Mouse (Mus musculus) lung, adult 18-20 months (tissue): Measurements from ENCODE around the gene Vps13d.
A peak's percentile ranks its signal among the peaks of the same experiment; 100 is the strongest.

ENCODE experiments used
- DNase-seq, 2 experiments: peaks; one replicate each; pipeline ENCODE4 v3.0.0; 2022; ENCODE audit warnings: mixed read lengths in 2 of 2

Vps13d gene

GRCm38 (mm10) chr4:144998808-144999571, 195.8 kb downstream of the Vps13d start:
- no peak for DNase-seq

DNA sequence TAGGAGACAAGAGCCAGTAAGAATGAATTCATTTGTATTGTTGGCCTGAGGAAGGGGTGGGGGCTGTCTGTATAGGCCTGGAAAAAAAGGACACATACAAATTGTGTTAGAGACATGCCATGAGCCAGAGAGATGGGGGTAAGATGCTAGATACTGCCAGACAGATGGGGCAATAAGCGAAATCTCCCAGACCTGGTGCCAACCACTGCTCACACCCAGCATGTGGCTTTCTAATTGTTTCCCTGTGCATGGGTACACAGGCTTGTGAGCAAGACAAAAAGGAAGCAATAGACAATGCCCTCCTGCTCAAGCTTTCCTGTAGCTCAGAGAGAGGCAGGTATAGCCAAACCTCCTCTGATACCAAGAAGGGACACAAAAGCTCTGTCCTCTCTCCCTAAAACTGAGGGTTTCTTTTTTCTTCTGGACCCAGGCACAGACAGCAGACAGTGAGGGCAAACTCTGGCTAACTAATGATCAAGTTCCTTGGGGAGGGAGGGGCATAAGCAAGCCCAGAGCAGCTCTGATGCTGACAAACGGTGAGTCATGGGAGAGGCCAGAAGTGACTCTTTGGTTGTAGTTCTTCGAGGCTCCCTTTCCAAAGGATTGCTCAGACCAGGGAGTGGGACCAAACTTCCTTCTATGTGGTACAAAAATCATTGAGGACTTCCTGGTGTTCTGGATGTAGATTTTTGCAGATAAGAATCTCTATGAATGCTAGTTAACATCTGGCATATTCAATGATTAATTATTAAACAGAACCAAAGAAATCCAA, 196.7 kb downstream of the Vps13d start:
- DNase-seq, result peak; percentile 54 to 75

DNA sequence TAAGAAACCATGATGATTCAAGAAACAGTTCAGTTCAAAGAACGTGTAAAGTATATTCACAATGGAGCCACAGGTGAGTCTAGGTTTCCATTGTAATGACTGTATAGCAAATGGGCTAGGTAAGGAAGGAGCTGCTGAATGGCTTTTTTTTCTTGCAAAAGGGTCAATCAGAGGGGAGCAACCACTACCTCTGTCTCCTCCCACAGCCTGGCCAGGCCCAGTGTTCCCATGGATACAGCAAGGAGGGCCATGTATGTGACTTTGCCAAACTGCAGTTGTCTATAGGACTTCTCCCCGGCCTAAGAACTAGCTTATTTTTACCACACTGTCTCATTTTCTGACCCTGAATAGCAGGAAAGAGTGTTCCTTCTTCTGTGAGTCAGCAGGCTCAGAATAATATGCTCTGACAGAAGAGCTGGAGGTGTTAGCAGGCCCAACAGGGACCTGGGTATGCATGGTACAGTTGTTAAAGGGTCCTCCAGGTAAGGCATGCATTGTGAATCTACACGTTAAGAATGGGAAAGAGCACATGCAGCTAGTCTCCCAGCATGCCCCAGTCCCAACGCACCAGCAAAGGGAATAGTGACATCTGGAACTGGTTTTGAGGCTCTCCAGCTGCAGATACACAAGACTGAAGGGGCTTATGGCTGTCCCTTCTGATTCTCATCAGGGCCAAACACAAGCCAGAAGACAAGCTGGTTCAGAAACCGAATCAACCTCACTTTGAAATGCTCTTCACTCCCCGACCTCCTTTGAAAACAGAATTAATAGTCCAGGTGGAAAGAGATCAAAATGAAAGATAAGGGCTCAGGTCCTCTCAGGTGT, 197.6 kb downstream of the Vps13d start:
- no peak for DNase-seq

DNA sequence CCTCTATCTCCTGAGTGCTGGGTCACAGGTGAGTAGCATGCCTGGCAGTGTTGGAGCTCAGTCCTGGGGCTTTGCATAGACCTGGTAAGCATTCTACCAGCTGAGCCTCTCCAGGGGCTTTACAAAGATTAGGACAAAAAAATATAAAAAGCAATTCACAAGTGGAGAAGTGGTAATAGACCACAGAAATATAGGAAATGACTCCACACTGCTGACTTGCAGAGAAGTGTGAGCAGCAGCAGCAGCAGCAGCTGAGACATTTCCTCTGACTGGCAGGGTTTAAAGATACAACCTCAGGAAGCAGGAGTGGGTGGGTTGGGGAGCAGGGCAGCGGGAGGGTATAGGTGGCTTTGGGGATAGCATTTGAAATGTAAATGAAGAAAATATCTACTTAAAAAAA, 199.0 kb downstream of the Vps13d start:
- DNase-seq, result no peak

- DNase-seq, result peak in 1 of 2 experiments; percentile 55
Measured at GRCm38 (mm10) chr4:144993047-144993917, 201.5 kb downstream of the Vps13d start.

DNA sequence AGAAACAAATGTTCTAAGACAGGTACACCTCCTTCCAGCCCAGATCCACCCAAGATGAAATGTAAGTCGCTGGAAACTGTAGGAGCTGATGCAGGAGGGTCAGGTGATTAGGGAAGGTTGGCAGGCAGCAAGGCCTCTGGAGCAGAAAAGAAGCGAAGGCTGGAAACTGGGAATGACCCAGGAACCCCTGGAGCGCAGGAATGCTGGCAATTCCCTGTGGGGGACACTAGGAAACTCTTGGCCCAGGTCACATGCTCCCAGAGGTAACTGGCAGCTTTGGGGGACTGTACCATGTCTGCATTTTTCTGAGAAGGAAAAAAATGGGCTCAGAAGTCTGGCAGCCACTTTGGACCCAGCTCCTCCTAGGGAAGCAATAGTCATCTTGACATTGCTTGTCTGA, 202.4 kb downstream of the Vps13d start:
- DNase-seq, result no peak

GRCm38 (mm10) chr4:144988443-144989206, 206.2 kb downstream of the Vps13d start:
- DNase-seq, result no peak

DNA sequence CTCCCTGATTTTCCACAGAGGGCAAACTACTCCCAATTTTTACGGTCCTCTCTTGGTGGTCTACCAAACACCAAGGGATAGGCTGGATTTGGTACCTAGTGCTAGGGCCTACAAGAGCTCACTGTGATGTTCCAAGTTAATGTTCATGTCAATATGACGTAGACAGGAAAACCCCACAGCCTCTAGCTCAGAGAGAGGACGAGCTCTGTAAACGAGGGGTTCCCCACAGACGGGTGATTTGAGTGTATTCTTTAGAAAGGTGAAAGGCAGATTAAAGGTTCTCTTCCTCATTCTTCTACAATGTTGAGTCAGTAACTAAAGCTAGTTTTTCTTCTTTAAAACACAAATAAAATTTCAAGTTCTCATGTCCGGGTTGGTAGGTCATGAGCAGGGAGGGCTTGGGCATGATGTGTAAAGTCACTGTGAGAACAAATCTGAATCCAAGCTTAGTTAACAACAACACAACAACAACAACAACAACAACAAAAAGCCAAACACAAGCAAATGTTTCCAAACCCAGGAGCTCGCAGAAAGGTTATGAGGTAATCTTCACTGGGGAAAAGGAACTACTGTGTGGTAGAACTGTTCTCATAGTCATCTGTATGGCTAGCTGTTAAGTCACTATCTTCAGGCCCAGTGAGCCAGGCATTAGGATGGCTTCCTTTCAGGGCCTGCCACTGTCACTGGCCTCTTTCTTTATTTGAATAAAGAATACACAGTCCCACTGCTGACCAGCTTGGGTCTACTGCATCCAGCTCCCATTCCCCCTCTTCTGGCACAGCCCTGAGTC, 208.6 kb downstream of the Vps13d start:
- DNase-seq, result no peak

- peak in 1 of 2 experiments; percentile 59 for DNase-seq
Measured at GRCm38 (mm10) chr4:144983821-144984371, 210.9 kb downstream of the Vps13d start.

DNA sequence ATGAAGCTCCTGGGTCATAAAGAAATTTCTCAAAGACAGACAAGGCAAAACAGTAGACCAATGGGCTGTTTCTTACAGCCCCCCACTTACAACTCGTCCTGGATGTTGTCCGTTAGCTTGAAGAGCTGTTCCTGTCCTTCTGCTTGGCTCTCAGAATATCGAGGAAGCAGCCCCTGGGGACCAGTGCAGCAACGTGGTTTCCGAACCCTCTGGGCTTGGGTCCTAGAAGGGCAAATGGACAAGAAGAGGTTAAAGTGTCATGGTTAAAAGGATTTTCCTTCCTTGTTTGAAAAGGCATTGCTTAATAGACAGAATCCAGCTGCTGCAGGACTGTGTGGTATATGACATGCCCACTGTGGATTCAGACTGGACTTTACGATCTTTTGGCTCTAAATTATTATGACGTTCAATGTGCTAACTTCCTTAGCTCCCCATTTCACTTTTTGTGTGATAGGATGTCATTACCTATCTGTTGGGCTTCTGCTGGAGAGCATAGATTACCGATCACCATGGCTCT, 211.5 kb downstream of the Vps13d start:
- no peak for DNase-seq

GRCm38 (mm10) chr4:144980811-144981551, 213.8 kb downstream of the Vps13d start:
- DNase-seq, result peak; percentile 84 to 87

DNA sequence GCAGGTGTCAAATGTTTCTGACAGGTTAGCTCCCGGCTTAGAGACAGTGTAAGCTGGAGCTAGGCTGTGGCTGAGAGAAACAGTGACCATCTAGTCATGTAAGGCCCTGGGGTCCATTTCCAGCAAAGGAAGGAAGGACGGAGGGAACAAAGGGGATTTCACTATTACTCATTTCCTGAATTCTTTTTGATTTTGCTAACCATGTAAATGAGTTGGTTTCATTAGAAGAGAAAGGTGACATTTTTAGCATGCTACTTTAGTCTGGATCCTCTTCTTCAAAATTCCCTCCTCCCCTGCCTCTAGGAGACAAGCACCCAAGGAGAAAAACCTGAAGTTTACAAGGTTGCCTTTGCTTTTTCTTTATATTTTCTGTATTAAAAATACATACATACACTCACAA, 214.7 kb downstream of the Vps13d start:
- DNase-seq, result no peak

DNA sequence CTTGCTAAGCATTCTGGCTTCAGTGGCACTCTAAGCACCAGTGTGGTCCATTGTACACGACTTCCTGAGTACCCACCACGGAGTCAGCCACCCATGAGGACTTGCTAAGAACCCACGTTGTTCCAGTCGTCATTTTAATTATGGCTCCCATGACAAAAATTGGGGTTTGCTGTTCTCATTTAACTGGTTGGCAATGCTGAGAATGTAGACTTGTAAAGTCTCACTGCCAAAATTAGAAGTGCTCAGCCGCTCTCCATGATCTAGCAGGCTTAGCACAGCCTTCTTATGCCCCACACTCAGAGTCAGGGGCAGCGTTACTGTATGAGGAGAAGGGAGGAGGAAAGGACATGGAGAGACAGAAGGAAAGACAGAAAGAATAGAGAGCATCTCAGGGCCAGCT, 216.8 kb downstream of the Vps13d start:
- DNase-seq, result no peak

GRCm38 (mm10) chr4:144977057-144977456, 217.7 kb downstream of the Vps13d start:
- DNase-seq, result no peak

GRCm38 (mm10) chr4:144975505-144975904, 219.3 kb downstream of the Vps13d start:
- no peak for DNase-seq

GRCm38 (mm10) chr4:144974458-144974857, 220.3 kb downstream of the Vps13d start:
- DNase-seq, result no peak

- DNase-seq, result no peak
Measured at GRCm38 (mm10) chr4:144972948-144973720, 221.7 kb downstream of the Vps13d start.

- no peak for DNase-seq
Measured at GRCm38 (mm10) chr4:144971048-144971447, 223.8 kb downstream of the Vps13d start.
